16 mouse cellular contexts compared by ENCODE assay signal in the genomic region with DNA sequence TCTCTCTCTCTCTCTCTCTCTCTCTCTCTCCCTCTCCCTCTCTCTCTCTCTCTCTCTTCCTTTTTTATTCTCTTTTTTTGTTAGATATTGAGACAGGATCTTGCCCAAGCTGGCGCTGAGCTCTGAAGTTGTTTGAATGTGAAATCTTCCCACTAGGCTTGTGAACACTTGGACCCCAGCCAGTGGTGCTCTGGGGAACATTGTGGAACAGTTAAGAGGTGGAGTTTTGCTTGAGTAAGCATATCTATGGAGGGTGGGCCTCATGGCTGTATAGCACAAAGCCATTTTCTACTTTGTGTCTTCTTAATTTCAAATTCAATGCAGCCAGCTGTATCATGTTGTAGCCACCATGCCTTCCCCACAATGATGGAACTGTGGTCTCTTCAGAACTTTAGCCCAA.
A peak's percentile ranks its signal among the peaks of the same experiment; 100 is the strongest.
DNase-seq lines count a peak whose midpoint lies in the region; ATAC-seq and TF ChIP-seq lines count a peak whose summit lies in the region.
"Had no signal": no experiment of that assay in that cellular context is flagged by ENCODE, and none has a peak within 500 bp of the region (broad histone marks: within the 10 kb centered on the region; RNA-seq: fewer than 3 reads in every experiment).

No protein-coding gene starts in this region.

- H3K9ac ChIP-seq in embryonic facial prominence, embryonic 14.5 days (ENCODE audit: low read depth, low read length), result no peak overlapping the region
- no peak overlapping the region for H3K9ac ChIP-seq in kidney, embryonic 15.5 days
- no peak overlapping the region for H3K9ac ChIP-seq in lung, postnatal 0 days (replicated peaks; ENCODE audit: low read depth)
- H3K9ac ChIP-seq: embryonic facial prominence, embryonic 12.5 days had no signal

- DNase-seq in embryonic facial prominence, embryonic 14.5 days (ENCODE audit: low spot score), result peak; percentile 70
- no peak for DNase-seq in embryonic facial prominence, embryonic 10.5 days (ENCODE audit: low spot score)
- peak; percentile 22 for DNase-seq in kidney, postnatal 10 days
- DNase-seq in lung, postnatal 0 days (ENCODE audit: low spot score), result peak; percentile 28
- DNase-seq in lung, adult 18-20 months, result no peak
- DNase-seq in brain, embryonic 14.5 days (ENCODE audit: low read depth), result peak; percentile 71
- DNase-seq: adrenal gland, adult 2 months; cerebellum, adult 8-10 months; heart, adult 2 months; heart, postnatal 36 days; kidney, adult 11 months; kidney, postnatal 14 days; thymus, postnatal 36 days had no signal

- H3K36me3 ChIP-seq in embryonic facial prominence, embryonic 14.5 days (ENCODE audit: control insufficient read depth, insufficient read depth, low read length), result no peaks in the 10 kb centered on the region
- no peaks in the 10 kb centered on the region for H3K36me3 ChIP-seq in embryonic facial prominence, embryonic 10.5 days (replicated peaks)
- H3K36me3 ChIP-seq in kidney, embryonic 15.5 days, result no peaks in the 10 kb centered on the region
- H3K36me3 ChIP-seq in lung, postnatal 0 days (ENCODE audit: insufficient read depth, low read length), result no peaks in the 10 kb centered on the region
- H3K36me3 ChIP-seq: embryonic facial prominence, embryonic 12.5 days had no signal

- H3K9me3 ChIP-seq in embryonic facial prominence, embryonic 14.5 days (ENCODE audit: control insufficient read depth, low read length), result no peaks in the 10 kb centered on the region
- no peaks in the 10 kb centered on the region for H3K9me3 ChIP-seq in embryonic facial prominence, embryonic 10.5 days
- H3K9me3 ChIP-seq in kidney, embryonic 15.5 days (replicated peaks), result no peaks in the 10 kb centered on the region
- H3K9me3 ChIP-seq in lung, postnatal 0 days (ENCODE audit: low read length), result no peaks in the 10 kb centered on the region
- H3K9me3 ChIP-seq: embryonic facial prominence, embryonic 12.5 days had no signal

- no peak overlapping the region for H3K4me2 ChIP-seq in embryonic facial prominence, embryonic 14.5 days (ENCODE audit: low read depth, low read length)
- no peak overlapping the region for H3K4me2 ChIP-seq in kidney, embryonic 15.5 days
- no peak overlapping the region for H3K4me2 ChIP-seq in lung, postnatal 0 days (replicated peaks; ENCODE audit: low read depth, low read length)
- H3K4me2 ChIP-seq: embryonic facial prominence, embryonic 12.5 days; liver, embryonic 11.5 days had no signal

- no peak for TF ChIP-seq POLR2A in brain, embryonic 14.5 days (IDR thresholded peaks at IDR 0.05; ENCODE audit: borderline replicate concordance, extremely low read depth, insufficient read depth, insufficient read length, poor library complexity, severe bottlenecking)

- H3K4me1 ChIP-seq in embryonic facial prominence, embryonic 14.5 days (ENCODE audit: control insufficient read depth, insufficient read depth, low read length), result 0 out of 2 replicates have a peak, but pooled peaks cover 3% of the 10 kb centered on the region
- no peaks in the 10 kb centered on the region for H3K4me1 ChIP-seq in embryonic facial prominence, embryonic 10.5 days
- H3K4me1 ChIP-seq in kidney, embryonic 15.5 days, result no peaks in the 10 kb centered on the region
- H3K4me1 ChIP-seq in lung, postnatal 0 days (ENCODE audit: insufficient read depth, low read depth, low read length), result no peaks in the 10 kb centered on the region
- H3K4me1 ChIP-seq: embryonic facial prominence, embryonic 12.5 days had no signal

- ATAC-seq in embryonic facial prominence, embryonic 14.5 days (ENCODE audit: low read depth), result no peak
- no peak for ATAC-seq in kidney, embryonic 15.5 days (replicated peaks; ENCODE audit: low FRiP score)
- no peak for ATAC-seq in lung, postnatal 0 days

- WGBS in embryonic facial prominence, embryonic 14.5 days, result 62% methylated on average over 1 of the region's 1 CpGs
- 83% methylated on average over 1 of the region's 1 CpGs for WGBS in embryonic facial prominence, embryonic 10.5 days
- WGBS in kidney, embryonic 15.5 days, result 77% methylated on average over 1 of the region's 1 CpGs
- 39% methylated on average over 1 of the region's 1 CpGs for WGBS in lung, postnatal 0 days

- TF ChIP-seq CTCF in lung, postnatal 0 days (IDR thresholded peaks at IDR 0.05), result no peak
- TF ChIP-seq CTCF in brain, embryonic 14.5 days (IDR thresholded peaks at IDR 0.05; ENCODE audit: borderline replicate concordance, extremely low read depth, insufficient read depth, insufficient read length), result no peak

- H3K4me3 ChIP-seq in embryonic facial prominence, embryonic 14.5 days (ENCODE audit: low read depth, low read length), result no peak overlapping the region
- no peak overlapping the region for H3K4me3 ChIP-seq in embryonic facial prominence, embryonic 10.5 days
- no peak overlapping the region for H3K4me3 ChIP-seq in kidney, embryonic 15.5 days (replicated peaks)
- no peak overlapping the region for H3K4me3 ChIP-seq in lung, postnatal 0 days (ENCODE audit: low read depth, low read length)
- H3K4me3 ChIP-seq: embryonic facial prominence, embryonic 12.5 days; heart, adult 2 months had no signal

- no peaks in the 10 kb centered on the region for H3K27me3 ChIP-seq in embryonic facial prominence, embryonic 14.5 days (replicated peaks; ENCODE audit: control insufficient read depth, insufficient read depth, low read length)
- no peaks in the 10 kb centered on the region for H3K27me3 ChIP-seq in embryonic facial prominence, embryonic 10.5 days (replicated peaks; ENCODE audit: low read depth, poor library complexity, severe bottlenecking)
- H3K27me3 ChIP-seq in kidney, embryonic 15.5 days, result no peaks in the 10 kb centered on the region
- no peaks in the 10 kb centered on the region for H3K27me3 ChIP-seq in lung, postnatal 0 days (replicated peaks; ENCODE audit: insufficient read depth, low read length)
- H3K27me3 ChIP-seq: embryonic facial prominence, embryonic 12.5 days had no signal

- no peak overlapping the region for H3K27ac ChIP-seq in embryonic facial prominence, embryonic 14.5 days (replicated peaks; ENCODE audit: low read depth, low read length)
- no peak overlapping the region for H3K27ac ChIP-seq in embryonic facial prominence, embryonic 10.5 days (replicated peaks)
- no peak overlapping the region for H3K27ac ChIP-seq in kidney, embryonic 15.5 days
- no peak overlapping the region for H3K27ac ChIP-seq in lung, postnatal 0 days (ENCODE audit: low read length)
- H3K27ac ChIP-seq: embryonic facial prominence, embryonic 12.5 days; heart, adult 2 months had no signal

- TF ChIP-seq EP300 in lung, postnatal 0 days (IDR thresholded peaks at IDR 0.05), result no peak

Comparison
In these comparisons a context has a peak if more than half of its experiments do, and no peak if none do; other contexts are left out.
1. DNase-seq: peak in embryonic facial prominence, embryonic 14.5 days (single experiment), kidney, postnatal 10 days (single experiment), lung, postnatal 0 days (single experiment) and brain, embryonic 14.5 days (single experiment); none in embryonic facial prominence, embryonic 10.5 days (single experiment) and lung, adult 18-20 months (0 of 2).